Mouse (Mus musculus) C2C12 (cell line): ENCODE results near the gene Gzf1.

Source experiments
- CEBPB ChIP-seq: IDR thresholded peaks from one replicate; pipeline ENCODE4 v1.6.1; 2011; ENCODE audit warnings: low read depth, mild to moderate bottlenecking, control low read depth, moderate library complexity
- CTCF ChIP-seq: IDR thresholded peaks from one replicate; pipeline ENCODE4 v1.5.1; 2011; ENCODE audit not compliant: control insufficient read depth, insufficient read depth, insufficient read length
- MYOD1 ChIP-seq: IDR thresholded peaks from one replicate; pipeline ENCODE4 v1.6.1; 2011; ENCODE audit warnings: low read depth; ENCODE audit not compliant: control insufficient read depth, insufficient read length
- MYOG ChIP-seq: IDR thresholded peaks from one replicate; pipeline ENCODE4 v1.6.1; 2011; ENCODE audit not compliant: control insufficient read depth, insufficient read length; ENCODE audit errors: extremely low read depth
- USF1 ChIP-seq: IDR thresholded peaks from one replicate; pipeline ENCODE4 v1.6.1; 2011; ENCODE audit warnings: low read depth, mild to moderate bottlenecking, control low read depth, moderate library complexity

- TF ChIP-seq CTCF, result no peak
- TF ChIP-seq USF1, result no peak
- no peak for TF ChIP-seq MYOG
- TF ChIP-seq CEBPB, result no peak
- TF ChIP-seq MYOD1, result no peak
Measured at GRCm38 (mm10) chr2:148706409-148707201, 25.8 kb downstream of the Gzf1 start.
